Mouse (Mus musculus) stomach, postnatal 0 days (tissue): Measurements from ENCODE around the gene Cblb. TPM values are rescaled to one million over a fixed set of nuclear protein-coding genes. Genes with fewer than 3 reads are reported as not detected.
A peak's percentile ranks its signal among the peaks of the same experiment; 100 is the strongest.

Source experiments
- ATAC-seq: fragments of 200-750 bp; cut with Nextera tagmentation; 2 replicates; pipeline ENCODE4 v1.8.0; 2017; ENCODE audit not compliant: low FRiP score, low TSS enrichment
- DNase-seq: peaks from one replicate; pipeline ENCODE4 v3.0.0-alpha.2; 2016; ENCODE audit warnings: low spot score
- H3K27ac ChIP-seq: fragments of 300-500 bp; sonication (generic); replicated peaks from 2 replicates; pipeline ENCODE4 v1.5.1; 2014; ENCODE audit warnings: mild to moderate bottlenecking, control low read depth
- H3K27me3 ChIP-seq: fragments of 300-500 bp; sonication (generic); 2 replicates; pipeline ENCODE4 v1.6.1; 2014; ENCODE audit warnings: low read length; ENCODE audit not compliant: control insufficient read depth, insufficient read depth
- H3K36me3 ChIP-seq: fragments of 300-500 bp; sonication (generic); 2 replicates; pipeline ENCODE4 v1.6.1; 2014; ENCODE audit warnings: low read length, mixed read lengths; ENCODE audit not compliant: control insufficient read depth, insufficient read depth
- H3K4me1 ChIP-seq: fragments of 300-500 bp; sonication (generic); replicated peaks from 2 replicates; pipeline ENCODE4 v1.6.1; 2014; ENCODE audit warnings: antibody characterized with exemption; ENCODE audit not compliant: control insufficient read depth, insufficient read depth
- H3K4me2 ChIP-seq: fragments of 300-500 bp; sonication (generic); replicated peaks from 2 replicates; pipeline ENCODE4 v1.6.1; 2014; ENCODE audit warnings: low read depth, mild to moderate bottlenecking, control low read depth, moderate library complexity
- H3K4me3 ChIP-seq: fragments of 300-500 bp; sonication (generic); 2 replicates; pipeline ENCODE4 v1.5.1; 2014; ENCODE audit warnings: low read depth, low read length, control low read depth
- H3K9ac ChIP-seq: fragments of 300-500 bp; sonication (generic); 2 replicates; pipeline ENCODE4 v1.6.1; 2014; ENCODE audit warnings: mild to moderate bottlenecking, low read length, control low read depth, mixed read lengths
- H3K9me3 ChIP-seq: fragments of 300-500 bp; sonication (generic); 2 replicates; pipeline ENCODE4 v1.6.1; 2016; ENCODE audit warnings: low read length; ENCODE audit not compliant: control insufficient read depth
- CTCF ChIP-seq: IDR thresholded peaks from 2 replicates; pipeline ENCODE4 v1.5.1; 2016; ENCODE audit warnings: antibody characterized with exemption, low read depth, mild to moderate bottlenecking, moderate library complexity
- EP300 ChIP-seq: optimal IDR thresholded peaks from 2 replicates; pipeline ENCODE3; 2016; ENCODE audit warnings: antibody characterized with exemption
- whole genome bisulfite sequencing: fragments of 180-500 bp; shearing (Covaris S2); extraction: QIAGEN DNeasy Blood & Tissue Kit; methylation state at CpG from one replicate; pipeline ENCODE4 v1.1.7; 2014; 5-methylcytosine and 5-hydroxymethylcytosine counted together
- polyA plus RNA-seq: library from polyadenylated mRNA; unstranded; fragments of >200 nt; fragmentation: Nextera tagmentation; extraction: Ambion mirVana; gene quantifications from 2 replicates; pipeline ENCODE4 v1.2.1, GENCODE M21; 2015

The Cblb gene
- polyA plus RNA-seq, 1 experiment from 2014 or later = 4.0 TPM

GRCm38 (mm10) chr16:52033381-52034315 is 2.6 kb downstream of the Cblb start:
- TF ChIP-seq EP300 = no peak
- no peak for TF ChIP-seq CTCF
- Histone ChIP-seq H3K27ac (no peak overlapping the region), H3K4me1 (no peaks in the 10 kb centered on the region), H3K9ac (no peak overlapping the region), H3K27me3 (no peaks in the 10 kb centered on the region), H3K36me3 (peaks cover 4% of the 10 kb centered on the region; the same call in 1 of the 2 replicates), H3K4me3 (peak overlapping the region; percentile 88; the same call in 1 of the 2 replicates), H3K9me3 (no peaks in the 10 kb centered on the region), H3K4me2 (peak overlapping the region; percentile 64; the same call in 1 of the 2 replicates)
- WGBS = 93% methylated on average over 4 of the region's 4 CpGs
- DNase-seq = no peak
- ATAC-seq = no peak

GRCm38 (mm10) chr16:52034356-52034755 is 3.3 kb downstream of the Cblb start:
- no peak for TF ChIP-seq EP300
- no peak for TF ChIP-seq CTCF
- H3K4me1 ChIP-seq = no peaks in the 10 kb centered on the region
- ATAC-seq (no peak), DNase-seq (no peak)
- H3K4me2 ChIP-seq = peak overlapping the region; percentile 26; the same call in 1 of the 2 replicates
- H3K9me3 ChIP-seq = no peaks in the 10 kb centered on the region
- H3K27ac ChIP-seq = no peak overlapping the region
- no peak overlapping the region for H3K4me3 ChIP-seq
- peaks cover 7% of the 10 kb centered on the region; the same call in 1 of the 2 replicates for H3K36me3 ChIP-seq
- H3K9ac ChIP-seq = no peak overlapping the region
- WGBS = 74% methylated on average over 5 of the region's 5 CpGs
- no peaks in the 10 kb centered on the region for H3K27me3 ChIP-seq

- Histone ChIP-seq H3K9ac (no peak overlapping the region), H3K4me2 (no peak overlapping the region), H3K27ac (no peak overlapping the region), H3K27me3 (no peaks in the 10 kb centered on the region), H3K4me3 (no peak overlapping the region), H3K36me3 (peaks cover 7% of the 10 kb centered on the region; the same call in 1 of the 2 replicates), H3K4me1 (no peaks in the 10 kb centered on the region), H3K9me3 (no peaks in the 10 kb centered on the region)
- DNase-seq (no peak), ATAC-seq (no peak)
- TF ChIP-seq CTCF = no peak
- no peak for TF ChIP-seq EP300
- 72% methylated on average over 3 of the region's 3 CpGs for WGBS
Measured at GRCm38 (mm10) chr16:52036295-52036694, 5.3 kb downstream of the Cblb start.

GRCm38 (mm10) chr16:52038283-52038682 is 7.3 kb downstream of the Cblb start:
- TF ChIP-seq EP300 = no peak
- no peak for TF ChIP-seq CTCF
- Histone ChIP-seq H3K4me1 (0 out of 2 replicates have a peak, but pooled peaks cover 2% of the 10 kb centered on the region), H3K4me3 (no peak overlapping the region), H3K36me3 (peaks cover 7% of the 10 kb centered on the region; the same call in 1 of the 2 replicates), H3K4me2 (no peak overlapping the region), H3K27ac (no peak overlapping the region), H3K27me3 (no peaks in the 10 kb centered on the region), H3K9me3 (no peaks in the 10 kb centered on the region), H3K9ac (no peak overlapping the region)
- ATAC-seq (no peak), DNase-seq (no peak)
- WGBS = 93% methylated on average over 4 of the region's 4 CpGs

GRCm38 (mm10) chr16:52038821-52039220 is 7.8 kb downstream of the Cblb start:
- H3K9ac ChIP-seq = no peak overlapping the region
- no peak overlapping the region for H3K4me2 ChIP-seq
- no peak for DNase-seq
- ATAC-seq = no peak
- H3K27me3 ChIP-seq = no peaks in the 10 kb centered on the region
- WGBS = 74% methylated on average over 2 of the region's 2 CpGs
- H3K4me3 ChIP-seq = no peak overlapping the region
- no peak for TF ChIP-seq CTCF
- no peak for TF ChIP-seq EP300
- H3K9me3 ChIP-seq = no peaks in the 10 kb centered on the region
- peaks cover 7% of the 10 kb centered on the region; the same call in 1 of the 2 replicates for H3K36me3 ChIP-seq
- 0 out of 2 replicates have a peak, but pooled peaks cover 2% of the 10 kb centered on the region for H3K4me1 ChIP-seq
- H3K27ac ChIP-seq = no peak overlapping the region

- no peak for TF ChIP-seq CTCF
- TF ChIP-seq EP300 = no peak
- 78% methylated on average over 4 of the region's 4 CpGs for WGBS
- Histone ChIP-seq H3K9ac (no peak overlapping the region), H3K36me3 (peaks cover 3% of the 10 kb centered on the region; the same call in 1 of the 2 replicates), H3K4me2 (no peak overlapping the region), H3K27me3 (no peaks in the 10 kb centered on the region), H3K4me3 (no peak overlapping the region), H3K27ac (no peak overlapping the region), H3K4me1 (0 out of 2 replicates have a peak, but pooled peaks cover 2% of the 10 kb centered on the region), H3K9me3 (no peaks in the 10 kb centered on the region)
- ATAC-seq = no peak
- DNase-seq = no peak
Measured at GRCm38 (mm10) chr16:52040937-52041336, 9.9 kb downstream of the Cblb start.
